Mouse (Mus musculus): Measurements from ENCODE around the gene Trpm3. TPM values are rescaled to one million over a fixed set of nuclear protein-coding genes. Genes with fewer than 3 reads are reported as not detected.
A peak's percentile ranks its signal among the peaks of the same experiment; 100 is the strongest.

Gene Trpm3
- polyA plus RNA-seq, 1 experiment from 2014 or later: 17.5 TPM

- H3K27ac ChIP-seq (ENCODE audit: low read length): no peak overlapping the region
- no peaks in the 10 kb centered on the region for H3K9me3 ChIP-seq (ENCODE audit: control insufficient read depth, low read length)
- H3K36me3 ChIP-seq (ENCODE audit: control insufficient read depth, insufficient read depth): no peaks in the 10 kb centered on the region
- no peak overlapping the region for H3K9ac ChIP-seq (replicated peaks; ENCODE audit: low read depth, low read length)
- H3K4me1 ChIP-seq (replicated peaks; ENCODE audit: control insufficient read depth, insufficient read depth, low read length): no peaks in the 10 kb centered on the region
- H3K4me2 ChIP-seq (ENCODE audit: low read length): no peak overlapping the region
- H3K4me3 ChIP-seq (replicated peaks; ENCODE audit: low read length): no peak overlapping the region
- no peaks in the 10 kb centered on the region for H3K27me3 ChIP-seq (replicated peaks; ENCODE audit: control insufficient read depth, insufficient read depth, low read length)
- ATAC-seq: no peak
- WGBS: 48% methylated on average over 11 of the region's 11 CpGs
Measured at GRCm38 (mm10) chr19:23036782-23037477, 898.1 kb downstream of the Trpm3 start.

GRCm38 (mm10) chr19:23037499-23037898 is 898.7 kb downstream of the Trpm3 start:
- no peak overlapping the region for H3K4me3 ChIP-seq (replicated peaks; ENCODE audit: low read length)
- H3K4me1 ChIP-seq (replicated peaks; ENCODE audit: control insufficient read depth, insufficient read depth, low read length): no peaks in the 10 kb centered on the region
- no peak for ATAC-seq
- 80% methylated on average over 14 of the region's 14 CpGs for WGBS
- no peaks in the 10 kb centered on the region for H3K36me3 ChIP-seq (ENCODE audit: control insufficient read depth, insufficient read depth)
- H3K9me3 ChIP-seq (ENCODE audit: control insufficient read depth, low read length): no peaks in the 10 kb centered on the region
- no peak overlapping the region for H3K9ac ChIP-seq (replicated peaks; ENCODE audit: low read depth, low read length)
- no peak overlapping the region for H3K4me2 ChIP-seq (ENCODE audit: low read length)
- H3K27me3 ChIP-seq (replicated peaks; ENCODE audit: control insufficient read depth, insufficient read depth, low read length): no peaks in the 10 kb centered on the region
- no peak overlapping the region for H3K27ac ChIP-seq (ENCODE audit: low read length)

GRCm38 (mm10) chr19:23038321-23038720 is 899.5 kb downstream of the Trpm3 start:
- 95% methylated on average over 2 of the region's 2 CpGs for WGBS
- Histone ChIP-seq H3K9me3 (ENCODE audit: control insufficient read depth, low read length) (no peaks in the 10 kb centered on the region), H3K4me2 (ENCODE audit: low read length) (no peak overlapping the region), H3K27me3 (replicated peaks; ENCODE audit: control insufficient read depth, insufficient read depth, low read length) (no peaks in the 10 kb centered on the region), H3K36me3 (ENCODE audit: control insufficient read depth, insufficient read depth) (no peaks in the 10 kb centered on the region), H3K9ac (replicated peaks; ENCODE audit: low read depth, low read length) (no peak overlapping the region), H3K27ac (ENCODE audit: low read length) (no peak overlapping the region), H3K4me3 (replicated peaks; ENCODE audit: low read length) (no peak overlapping the region), H3K4me1 (replicated peaks; ENCODE audit: control insufficient read depth, insufficient read depth, low read length) (no peaks in the 10 kb centered on the region)
- ATAC-seq: no peak

- Histone ChIP-seq H3K27ac (ENCODE audit: low read length) (no peak overlapping the region), H3K4me1 (replicated peaks; ENCODE audit: control insufficient read depth, insufficient read depth, low read length) (no peaks in the 10 kb centered on the region), H3K9ac (replicated peaks; ENCODE audit: low read depth, low read length) (no peak overlapping the region), H3K27me3 (replicated peaks; ENCODE audit: control insufficient read depth, insufficient read depth, low read length) (no peaks in the 10 kb centered on the region), H3K36me3 (ENCODE audit: control insufficient read depth, insufficient read depth) (no peaks in the 10 kb centered on the region), H3K4me3 (replicated peaks; ENCODE audit: low read length) (no peak overlapping the region), H3K4me2 (ENCODE audit: low read length) (no peak overlapping the region), H3K9me3 (ENCODE audit: control insufficient read depth, low read length) (no peaks in the 10 kb centered on the region)
- WGBS: 54% methylated on average over 6 of the region's 6 CpGs
- no peak for ATAC-seq
Measured at GRCm38 (mm10) chr19:23041483-23042167, 902.8 kb downstream of the Trpm3 start.

- no peaks in the 10 kb centered on the region for H3K36me3 ChIP-seq (ENCODE audit: control insufficient read depth, insufficient read depth)
- H3K4me2 ChIP-seq (ENCODE audit: low read length): no peak overlapping the region
- H3K27ac ChIP-seq (ENCODE audit: low read length): no peak overlapping the region
- no peak for ATAC-seq
- no peaks in the 10 kb centered on the region for H3K4me1 ChIP-seq (replicated peaks; ENCODE audit: control insufficient read depth, insufficient read depth, low read length)
- no peaks in the 10 kb centered on the region for H3K9me3 ChIP-seq (ENCODE audit: control insufficient read depth, low read length)
- WGBS: 62% methylated on average over 6 of the region's 6 CpGs
- H3K9ac ChIP-seq (replicated peaks; ENCODE audit: low read depth, low read length): no peak overlapping the region
- no peaks in the 10 kb centered on the region for H3K27me3 ChIP-seq (replicated peaks; ENCODE audit: control insufficient read depth, insufficient read depth, low read length)
- no peak overlapping the region for H3K4me3 ChIP-seq (replicated peaks; ENCODE audit: low read length)
Measured at GRCm38 (mm10) chr19:23042168-23042733, 903.4 kb downstream of the Trpm3 start.

- H3K27me3 ChIP-seq (replicated peaks; ENCODE audit: control insufficient read depth, insufficient read depth, low read length): no peaks in the 10 kb centered on the region
- ATAC-seq: no peak
- H3K36me3 ChIP-seq (ENCODE audit: control insufficient read depth, insufficient read depth): no peaks in the 10 kb centered on the region
- H3K9ac ChIP-seq (replicated peaks; ENCODE audit: low read depth, low read length): no peak overlapping the region
- H3K4me1 ChIP-seq (replicated peaks; ENCODE audit: control insufficient read depth, insufficient read depth, low read length): no peaks in the 10 kb centered on the region
- no peak overlapping the region for H3K27ac ChIP-seq (ENCODE audit: low read length)
- H3K4me2 ChIP-seq (ENCODE audit: low read length): no peak overlapping the region
- H3K4me3 ChIP-seq (replicated peaks; ENCODE audit: low read length): no peak overlapping the region
- H3K9me3 ChIP-seq (ENCODE audit: control insufficient read depth, low read length): no peaks in the 10 kb centered on the region
Measured at GRCm38 (mm10) chr19:23043699-23044098, 904.9 kb downstream of the Trpm3 start.

MicroRNA genes within 50 kb of the gene (microRNA counts, 519-probe panel; counts per million panel counts)
- 3,660 counts per million, percentile 90 among the panel's probes with 10 or more counts for microRNA mmu-miR-204

Small RNA genes within 50 kb of the gene (microRNA-seq; reads per million reads assigned to microRNA genes)
- gene Mir204: 1,756 reads per million, percentile 82 among the genes with 10 or more reads in this experiment
